Mouse (Mus musculus) testis, adult 2 months (tissue): ENCODE data around the gene Numbl. TPM values are rescaled to one million over a fixed set of nuclear protein-coding genes. Genes with fewer than 3 reads are reported as not detected.
A peak's percentile ranks its signal among the peaks of the same experiment; 100 is the strongest.

ENCODE experiments used
- H3K27ac ChIP-seq: fragments of 200-500 bp; 2 replicates; pipeline ENCODE4 v1.5.1; 2012; ENCODE audit warnings: low read depth, low read length; ENCODE audit not compliant: control insufficient read depth, insufficient read depth
- H3K27me3 ChIP-seq: fragments of 200-500 bp; 2 replicates; pipeline ENCODE4 v1.6.1; 2012; ENCODE audit warnings: mild to moderate bottlenecking, low read length, moderate library complexity; ENCODE audit not compliant: control insufficient read depth, insufficient read depth
- H3K36me3 ChIP-seq: fragments of 200-500 bp; 2 replicates; pipeline ENCODE4 v1.6.1; 2012; ENCODE audit warnings: mild to moderate bottlenecking, low read length; ENCODE audit not compliant: control insufficient read depth, insufficient read depth
- H3K4me1 ChIP-seq: fragments of 200-500 bp; 2 replicates; pipeline ENCODE4 v1.6.1; 2012; ENCODE audit warnings: low read length; ENCODE audit not compliant: control insufficient read depth, insufficient read depth
- H3K4me3 ChIP-seq: fragments of 200-500 bp; 2 replicates; pipeline ENCODE4 v1.5.1; 2012; ENCODE audit warnings: low read depth, mild to moderate bottlenecking, low read length, moderate library complexity, mixed read lengths; ENCODE audit not compliant: control insufficient read depth
- CTCF ChIP-seq: fragments of 200-500 bp; IDR thresholded peaks from 2 replicates; pipeline ENCODE4 v1.5.1; 2012; ENCODE audit warnings: low read depth, mild to moderate bottlenecking, inconsistent platforms, low read length, moderate library complexity; ENCODE audit not compliant: control insufficient read depth, insufficient read depth, insufficient replicate concordance
- POLR2A ChIP-seq: fragments of 200-500 bp; IDR thresholded peaks from 2 replicates; pipeline ENCODE4 v1.6.1; 2012; ENCODE audit warnings: low read depth, mild to moderate bottlenecking, inconsistent platforms, low read length, moderate library complexity; ENCODE audit not compliant: control insufficient read depth
- polyA plus RNA-seq: library from polyadenylated mRNA; depleted of rRNA; stranded (reverse); fragments of >200 nt; gene quantifications from 2 replicates; pipeline ENCODE4 v1.2.3, GENCODE M21; 2012

Gene Numbl
- polyA plus RNA-seq, 1 experiment = 5.9 TPM

GRCm38 (mm10) chr7:27227276-27227675 lies 31.0 kb upstream of the Numbl start:
- H3K27me3 ChIP-seq = no peaks in the 10 kb centered on the region
- H3K4me3 ChIP-seq = peak overlapping the region; percentile 79
- TF ChIP-seq CTCF (no peak), POLR2A (no peak)
- H3K36me3 ChIP-seq = no peaks in the 10 kb centered on the region
- peaks cover 16% of the 10 kb centered on the region for H3K4me1 ChIP-seq
- no peak overlapping the region for H3K27ac ChIP-seq

DNA sequence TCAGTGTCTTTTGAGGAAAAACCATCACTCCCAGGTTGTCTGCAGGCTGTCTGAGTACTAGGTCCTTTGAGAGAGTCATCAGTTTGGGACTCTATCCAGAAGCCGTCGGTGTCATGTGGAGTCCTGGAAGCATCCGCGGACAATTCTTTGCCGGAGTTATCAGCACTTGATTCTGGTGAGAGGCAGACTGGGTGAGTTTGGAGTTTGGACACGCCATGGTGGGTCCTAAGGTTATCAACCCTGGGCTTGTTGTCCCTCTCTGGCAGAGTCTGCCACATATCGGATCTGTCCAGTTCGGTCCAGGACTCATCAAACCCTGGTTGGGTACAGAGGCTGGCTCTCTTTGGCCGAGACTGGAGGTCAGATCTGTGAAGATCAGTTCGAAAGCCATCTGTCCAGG lies 30.6 kb upstream of the Numbl start:
- no peaks in the 10 kb centered on the region for H3K36me3 ChIP-seq
- peak overlapping the region; percentile 79 for H3K4me3 ChIP-seq
- H3K4me1 ChIP-seq = peaks cover 19% of the 10 kb centered on the region
- no peaks in the 10 kb centered on the region for H3K27me3 ChIP-seq
- TF ChIP-seq POLR2A (no peak), CTCF (no peak)
- H3K27ac ChIP-seq = peak overlapping the region; percentile 58

- Histone ChIP-seq H3K4me1 (peaks cover 23% of the 10 kb centered on the region), H3K27ac (peak within 1 kb of the TSS; percentile 58), H3K36me3 (no peaks in the 10 kb centered on the region), H3K27me3 (no peaks in the 10 kb centered on the region), H3K4me3 (peak within 1 kb of the TSS; percentile 79)
- peak; percentile 95 for TF ChIP-seq POLR2A
- no peak for TF ChIP-seq CTCF
Observed at GRCm38 (mm10) chr7:27228281-27228821, 29.9 kb upstream of the Numbl start, which contains the start of gene Itpkc. Gene Itpkc (minus strand): TSS chr7:27228661.

DNA sequence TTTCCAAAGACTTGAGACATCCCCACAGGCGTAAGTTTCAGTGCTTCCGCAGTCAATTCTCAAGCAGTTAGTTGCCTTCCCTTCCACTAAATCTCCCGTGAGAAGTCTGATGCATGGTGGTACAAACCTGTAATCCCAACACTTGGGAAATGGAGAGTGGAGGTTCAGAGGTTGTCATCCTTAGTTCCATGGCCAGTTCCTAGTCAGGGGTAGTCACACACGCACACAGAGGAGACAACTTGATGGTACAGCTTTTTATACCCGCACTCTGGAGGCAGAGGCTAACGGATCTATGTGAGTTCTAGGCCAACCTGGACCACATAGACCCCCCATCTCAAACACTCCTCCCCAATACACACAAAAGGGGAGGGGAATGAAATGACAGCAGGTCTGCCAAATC lies 29.4 kb upstream of the Numbl start:
- no peak for TF ChIP-seq CTCF
- TF ChIP-seq POLR2A = no peak
- no peaks in the 10 kb centered on the region for H3K36me3 ChIP-seq
- no peaks in the 10 kb centered on the region for H3K27me3 ChIP-seq
- H3K4me3 ChIP-seq = peak overlapping the region; percentile 79
- peaks cover 28% of the 10 kb centered on the region for H3K4me1 ChIP-seq
- peak overlapping the region; percentile 58 for H3K27ac ChIP-seq

DNA sequence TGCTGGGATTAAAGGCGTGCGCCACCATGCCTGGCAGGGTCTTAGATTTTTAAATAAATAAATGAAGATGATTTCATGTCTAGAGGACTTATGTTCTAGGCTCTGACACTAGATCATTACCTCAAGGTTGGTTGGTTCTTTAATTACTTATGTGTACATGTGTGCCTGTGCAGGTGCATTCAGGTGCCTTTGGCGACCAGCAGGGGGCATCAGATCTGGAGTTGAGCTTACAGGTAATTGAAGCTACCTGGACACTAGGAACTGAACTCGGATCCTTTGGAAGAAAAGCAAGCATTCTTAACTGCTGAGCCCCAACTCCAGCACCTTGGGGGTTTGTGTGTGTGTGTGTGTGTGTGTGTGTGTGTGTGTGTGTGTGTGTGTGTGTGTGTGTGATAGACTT lies 27.5 kb upstream of the Numbl start:
- peak; percentile 43; the same call in 1 of the 2 replicates for TF ChIP-seq CTCF
- no peak for TF ChIP-seq POLR2A
- Histone ChIP-seq H3K4me3 (no peak overlapping the region), H3K4me1 (peaks cover 25% of the 10 kb centered on the region), H3K36me3 (no peaks in the 10 kb centered on the region), H3K27ac (no peak overlapping the region), H3K27me3 (no peaks in the 10 kb centered on the region)

DNA sequence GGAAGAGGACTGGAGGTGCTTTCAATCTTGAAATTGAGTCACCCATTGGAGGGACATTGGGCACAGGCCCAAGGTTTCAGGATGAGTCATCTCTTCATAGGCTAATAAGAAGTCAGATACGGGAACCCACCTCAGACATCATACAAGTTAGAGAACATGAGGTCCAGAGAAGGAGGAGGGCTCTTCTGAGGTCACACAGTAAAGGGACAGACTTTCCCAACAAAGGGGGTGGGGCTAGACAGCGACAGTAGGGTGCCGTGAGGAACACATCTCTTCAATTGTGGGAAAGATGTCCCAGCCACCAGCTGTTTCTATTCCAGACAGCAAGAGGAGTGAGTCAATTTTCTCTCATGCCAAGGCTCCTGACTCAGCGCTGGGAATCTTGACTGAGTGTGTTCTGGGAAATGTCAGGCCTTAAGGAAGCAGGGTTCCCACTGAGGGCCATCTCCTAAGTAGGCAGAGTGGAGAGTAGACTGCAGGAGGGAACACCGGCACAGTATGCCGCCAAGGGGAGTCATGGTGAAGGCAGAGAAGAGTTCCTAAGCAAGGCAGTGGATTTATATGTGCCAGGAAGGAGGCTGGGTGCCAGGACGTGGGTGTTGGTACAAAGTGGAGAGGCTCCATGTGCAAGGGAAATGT lies 26.4 kb upstream of the Numbl start:
- H3K4me1 ChIP-seq = peaks cover 25% of the 10 kb centered on the region
- no peaks in the 10 kb centered on the region for H3K27me3 ChIP-seq
- H3K36me3 ChIP-seq = no peaks in the 10 kb centered on the region
- no peak for TF ChIP-seq CTCF
- no peak for TF ChIP-seq POLR2A
- no peak overlapping the region for H3K4me3 ChIP-seq
- no peak overlapping the region for H3K27ac ChIP-seq

GRCm38 (mm10) chr7:27232781-27233281 lies 25.4 kb upstream of the Numbl start, which contains the start of gene Coq8b:
Gene Coq8b (plus strand): TSS chr7:27233023.
- peak within 1 kb of the TSS; percentile 84 for H3K4me3 ChIP-seq
- TF ChIP-seq POLR2A = peak; percentile 61; the same call in 1 of the 2 replicates
- no peak for TF ChIP-seq CTCF
- H3K36me3 ChIP-seq = no peaks in the 10 kb centered on the region
- H3K27me3 ChIP-seq = no peaks in the 10 kb centered on the region
- H3K4me1 ChIP-seq = peaks cover 16% of the 10 kb centered on the region
- H3K27ac ChIP-seq = peak within 1 kb of the TSS; percentile 45; the same call in 1 of the 2 replicates
